Mouse (Mus musculus) urinary bladder, postnatal 36 days (tissue): Measurements from ENCODE around the gene Pcbp1.
"Not testable (repeated sequence)": the region's sequence is repeated elsewhere in the genome, so short reads cannot be mapped to it uniquely, and the experiment has no call there.

Source experiments
- DNase-seq, 2 experiments: peaks; one replicate each; pipeline ENCODE4 v3.0.0; 2022; ENCODE audit warnings: low spot score in 2 of 2, mixed read lengths in 1 of 2

Pcbp1 gene

GRCm38 (mm10) chr6:86494767-86495166, 31.4 kb downstream of the Pcbp1 start:
- DNase-seq: no peak

GRCm38 (mm10) chr6:86493469-86494263, 32.5 kb downstream of the Pcbp1 start:
- no peak for DNase-seq

- not testable (repeated sequence) for DNase-seq
Observed at GRCm38 (mm10) chr6:86490413-86490812, 35.7 kb downstream of the Pcbp1 start.

GRCm38 (mm10) chr6:86489945-86490344, 36.2 kb downstream of the Pcbp1 start:
- DNase-seq: no peak

GRCm38 (mm10) chr6:86488149-86488485, 38.0 kb downstream of the Pcbp1 start:
- DNase-seq: no peak

GRCm38 (mm10) chr6:86487358-86488148, 38.6 kb downstream of the Pcbp1 start:
- DNase-seq: peak; percentile 72 to 86

GRCm38 (mm10) chr6:86485943-86486640, 40.0 kb downstream of the Pcbp1 start:
- DNase-seq: no peak

GRCm38 (mm10) chr6:86481871-86482270, 44.2 kb downstream of the Pcbp1 start:
- DNase-seq: no peak

GRCm38 (mm10) chr6:86480189-86480831, 45.8 kb downstream of the Pcbp1 start:
- peak in 1 of 2 experiments; percentile 36 for DNase-seq

GRCm38 (mm10) chr6:86479816-86480188, 46.3 kb downstream of the Pcbp1 start:
- DNase-seq: no peak

GRCm38 (mm10) chr6:86479311-86479710, 46.8 kb downstream of the Pcbp1 start:
- no peak for DNase-seq

- no peak for DNase-seq
Observed at GRCm38 (mm10) chr6:86476931-86477330, 49.2 kb downstream of the Pcbp1 start.

- DNase-seq: no peak
Observed at GRCm38 (mm10) chr6:86475462-86476167, 50.5 kb downstream of the Pcbp1 start.

GRCm38 (mm10) chr6:86474646-86475181, 51.4 kb downstream of the Pcbp1 start:
- DNase-seq: no peak
